Mouse (Mus musculus): ENCODE data around the gene Agtpbp1.

- no peak for TF ChIP-seq CTCF (IDR thresholded peaks at IDR 0.05; ENCODE audit: low read depth, low read length)
- TF ChIP-seq POLR2AphosphoS5 (IDR thresholded peaks at IDR 0.05; ENCODE audit: insufficient replicate concordance, low read depth, low read length), result no peak
- no peak for TF ChIP-seq GATA1 (IDR thresholded peaks at IDR 0.05; ENCODE audit: borderline replicate concordance, low read length)
Observed at GRCm38 (mm10) chr13:59429369-59429768, 155.7 kb downstream of the Agtpbp1 start.

Data from G1E (cell line).